Mouse (Mus musculus): ENCODE measurements around the gene Gp2. TPM values are rescaled to one million over a fixed set of nuclear protein-coding genes. Genes with fewer than 3 reads are reported as not detected.

Gp2 gene
- not detected for total RNA-seq (2021)

DNA sequence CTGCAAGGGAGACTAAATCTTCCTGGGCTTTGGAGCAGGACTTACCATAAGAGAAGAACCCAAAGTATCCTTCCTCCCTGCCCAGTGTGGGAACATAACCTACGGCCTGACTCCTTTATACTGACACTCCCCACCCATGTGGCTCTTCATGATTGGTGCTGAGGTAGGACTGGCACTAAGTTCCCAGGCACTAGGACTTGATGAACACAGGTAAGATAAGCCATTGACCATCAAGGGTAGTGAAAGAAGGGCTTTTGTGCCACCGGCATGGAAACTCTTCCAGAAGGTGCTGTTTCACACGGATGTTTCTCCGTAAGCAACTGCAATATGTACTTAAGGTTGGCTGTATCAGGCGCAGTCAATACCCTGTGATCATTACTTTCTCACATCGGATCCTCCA lies at the start of gene Gp2:
Gp2 (minus strand) TSS at position 101 of the 400 bp plus-strand sequence.
- no peak for DNase-seq
- intact Hi-C loops (cut with DNase I), result no loop called here

DNA sequence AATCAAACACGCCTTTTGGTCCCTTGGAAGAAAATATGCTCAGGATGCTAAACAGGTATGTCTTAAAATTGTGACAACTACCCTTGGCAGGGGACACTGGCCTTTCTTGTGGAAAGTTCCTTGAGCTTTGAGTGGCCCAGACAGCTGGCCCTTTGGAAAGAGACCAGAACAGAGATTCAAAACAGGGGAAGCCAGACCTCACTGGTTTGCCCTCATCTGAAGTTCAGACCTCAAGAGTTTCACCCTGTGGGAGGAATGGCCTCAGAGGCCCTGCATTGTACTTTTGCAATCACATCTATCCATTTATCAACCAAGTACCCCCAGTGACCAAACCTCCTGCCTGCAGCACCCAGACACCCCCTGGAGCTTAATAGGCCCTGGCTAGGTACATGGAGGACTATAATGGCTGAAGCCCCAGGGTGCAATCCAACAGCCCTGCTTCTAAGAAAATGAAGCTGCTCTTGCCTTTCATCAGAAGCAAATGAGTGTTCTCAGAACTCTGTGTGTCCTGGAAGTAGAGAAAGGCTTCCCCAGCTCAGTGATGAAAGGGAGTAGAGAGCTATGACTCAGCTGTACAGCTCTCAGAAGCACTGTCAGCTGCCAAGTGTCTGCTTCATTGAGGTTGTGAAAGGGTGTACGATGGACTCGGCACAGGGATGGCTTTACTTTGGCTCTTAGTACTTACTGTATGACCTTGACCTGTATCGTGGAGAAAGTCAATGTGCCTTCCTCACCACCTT lies 31.1 kb upstream of the Gp2 start:
- intact Hi-C loops (cut with DNase I), result no loop called here
- no peak for DNase-seq

DNA sequence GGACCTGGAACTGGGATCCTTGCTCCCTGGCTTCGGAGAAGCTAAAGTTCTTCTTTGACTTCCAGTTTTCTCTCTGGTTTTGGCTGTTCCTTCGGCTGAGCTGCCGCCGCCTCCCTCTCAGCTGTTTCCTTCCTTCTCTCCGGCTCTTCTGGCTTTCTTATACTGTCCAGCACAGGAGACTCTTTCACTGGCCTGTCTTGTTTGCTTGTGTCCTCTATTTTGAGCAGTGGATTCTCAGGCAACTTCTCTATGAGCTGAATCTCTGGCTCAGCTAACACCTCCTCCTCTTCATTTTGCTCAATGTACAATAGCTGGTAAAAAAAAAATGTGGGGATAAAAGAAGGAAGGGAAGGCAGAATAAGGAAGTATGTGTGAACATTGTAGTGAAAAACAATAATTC lies 27.6 kb upstream of the Gp2 start:
- intact Hi-C loops (cut with DNase I), result no loop called here
- no peak for DNase-seq

DNA sequence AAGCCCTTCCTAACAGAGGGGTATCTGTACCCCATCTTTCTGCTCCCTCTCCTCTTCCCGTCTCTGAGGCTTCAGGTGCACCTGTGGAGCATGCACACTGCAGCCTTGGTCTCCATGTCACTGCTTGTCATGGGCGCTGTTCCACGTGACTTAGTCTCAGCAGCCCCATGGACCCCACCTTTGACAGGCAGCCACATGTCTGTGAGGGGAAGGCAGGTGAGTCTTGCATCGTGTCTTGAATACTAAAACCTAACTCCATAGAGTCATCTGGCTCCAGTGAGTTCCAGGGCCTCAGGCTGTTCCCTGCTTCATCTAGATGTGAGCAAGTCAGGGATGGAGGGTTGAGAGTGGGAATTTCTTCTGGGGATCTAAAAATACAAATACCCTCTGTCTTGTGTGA lies 25.1 kb upstream of the Gp2 start:
- intact Hi-C loops (cut with DNase I), result no loop called here
- no peak for DNase-seq

GRCm38 (mm10) chr7:119479256-119479655 lies 20.2 kb upstream of the Gp2 start, which contains the start of gene Umod:
TSS of gene Umod (minus strand) at chr7:119479282.
- intact Hi-C loops (cut with DNase I), result no loop called here
- DNase-seq, result no peak

GRCm38 (mm10) chr7:119476500-119477389 lies 17.7 kb upstream of the Gp2 start:
- no peak for DNase-seq
- intact Hi-C loops (cut with DNase I), result no loop called here

DNA sequence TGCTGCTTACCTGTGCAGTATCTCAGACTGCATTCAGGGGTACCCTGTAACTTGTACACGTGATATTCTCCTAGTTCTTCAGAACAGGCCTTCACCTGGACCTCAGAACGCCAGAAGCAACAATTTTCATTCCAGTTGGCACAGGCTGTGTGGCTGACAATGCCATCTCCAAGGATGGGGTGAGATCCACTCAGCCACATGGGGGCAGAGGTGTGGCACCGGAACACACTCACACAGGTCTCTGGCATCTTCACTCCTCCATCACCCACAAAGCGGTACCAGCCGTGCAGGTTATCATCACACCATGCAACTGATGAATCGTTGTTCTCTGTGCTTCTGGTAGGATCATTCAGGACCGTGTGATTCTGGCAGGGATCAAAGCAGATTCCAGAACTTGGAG lies 4.9 kb downstream of the Gp2 start:
- intact Hi-C loops (cut with DNase I), result no loop called here
- DNase-seq, result no peak

- intact Hi-C loops (cut with DNase I), result no loop called here
- peak; percentile 32 for DNase-seq
These were observed 15.2 kb downstream of the Gp2 start for GRCm38 (mm10) chr7:119443849-119444248.

DNA sequence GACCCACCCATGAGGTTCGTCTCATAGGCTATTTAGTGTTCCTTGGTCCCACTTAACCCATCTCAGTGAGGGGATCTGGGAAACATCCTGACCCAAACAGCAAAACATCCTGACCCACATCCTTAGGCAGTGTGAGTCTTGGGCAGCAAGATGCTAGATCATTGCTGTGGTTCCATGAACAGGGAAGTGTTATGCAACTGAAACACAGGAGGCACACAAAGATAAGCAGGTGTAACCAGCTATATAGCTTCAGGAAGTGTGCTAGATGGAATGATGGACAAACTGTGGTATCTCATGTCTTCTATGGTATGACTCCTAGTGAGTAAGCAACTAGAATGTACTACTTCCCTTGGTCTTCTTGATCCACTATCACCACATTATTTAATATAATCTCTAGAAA lies 17.1 kb downstream of the Gp2 start:
- intact Hi-C loops (cut with DNase I), result no loop called here
- DNase-seq, result no peak

DNA sequence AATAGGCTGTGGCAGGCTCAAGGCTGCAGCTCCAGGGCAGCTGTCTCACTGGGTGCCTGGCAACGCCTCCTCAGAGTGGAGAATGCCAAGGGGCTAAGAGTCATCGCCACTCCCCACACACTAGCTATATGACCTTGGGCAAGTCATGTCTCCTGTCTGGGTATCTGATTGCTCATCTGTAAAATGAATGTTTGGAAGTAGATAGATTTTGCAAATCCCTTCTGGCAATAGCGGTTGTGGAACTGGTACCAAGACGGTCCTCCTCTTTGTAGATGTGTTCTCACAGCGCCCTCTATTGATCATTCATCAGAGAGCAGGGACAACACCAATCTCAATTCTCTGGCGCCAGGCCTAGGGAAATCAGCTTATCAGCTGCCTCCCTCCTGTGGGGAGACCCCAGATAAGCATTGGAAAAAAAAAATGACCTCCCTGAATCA lies 31.9 kb downstream of the Gp2 start:
- intact Hi-C loops (cut with DNase I), result loop anchor here (10.0 kb wide), 1 partner anchor 412 kb away; no protein-coding TSS in a partner anchor
- peak; percentile 63 for DNase-seq

DNA sequence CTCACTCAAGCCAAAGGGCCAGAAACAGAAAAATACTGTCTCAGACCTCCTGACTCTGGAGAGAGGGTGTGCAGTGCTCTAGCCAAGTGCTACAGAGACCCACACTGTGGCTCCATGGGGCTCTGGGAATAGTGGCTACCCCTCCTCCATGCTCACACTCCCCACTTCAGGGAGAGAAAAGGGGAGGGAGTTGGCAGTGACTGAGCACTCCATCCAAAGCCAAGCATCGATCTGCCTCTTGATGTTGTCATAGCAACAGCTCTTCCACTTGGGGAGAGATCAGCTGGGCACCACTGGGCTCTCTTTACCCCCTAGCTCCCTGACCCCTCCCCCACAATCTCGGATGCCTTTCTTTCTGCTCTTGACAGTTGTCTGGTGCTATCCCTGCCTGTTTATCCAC lies 38.4 kb downstream of the Gp2 start:
- intact Hi-C loops (cut with DNase I), result loop anchor here (10.0 kb wide), 1 partner anchor 406 kb away; no protein-coding TSS in a partner anchor
- peak; percentile 43 for DNase-seq

GRCm38 (mm10) chr7:119418523-119418922 lies 40.6 kb downstream of the Gp2 start:
- intact Hi-C loops (cut with DNase I), result no loop called here
- DNase-seq, result peak; percentile 70

DNA sequence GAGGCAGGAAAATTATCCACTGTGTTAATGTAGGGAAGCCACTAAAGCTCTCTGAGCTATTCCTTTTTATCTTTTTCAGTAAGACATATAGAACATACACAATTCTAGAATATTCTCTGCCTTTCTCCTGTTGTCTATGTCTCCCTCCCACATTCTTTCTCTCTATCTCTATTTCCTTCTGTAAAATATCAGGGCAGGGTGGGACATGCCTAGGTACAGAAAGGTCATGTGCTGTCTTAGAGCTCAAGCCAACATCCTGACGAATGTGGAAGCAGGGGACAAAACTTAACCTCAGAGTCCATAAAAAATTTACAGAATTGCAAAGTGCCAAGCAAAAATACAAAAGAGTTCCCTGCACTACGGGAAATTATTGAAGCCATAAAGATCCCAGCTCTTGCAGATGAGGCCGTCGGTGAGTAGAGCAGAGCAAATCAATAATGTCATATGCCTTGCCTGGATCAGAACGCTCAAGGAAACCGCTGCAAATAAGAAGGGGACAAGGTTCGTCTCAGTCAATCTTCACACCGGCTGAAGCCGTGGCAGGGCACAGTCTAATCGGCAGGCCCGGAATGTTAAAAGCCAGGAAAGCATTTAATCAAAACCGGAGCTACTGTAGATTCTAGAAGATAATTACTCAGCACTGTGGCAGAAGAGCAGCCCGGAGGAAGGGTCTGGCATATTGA lies 64.9 kb downstream of the Gp2 start:
- no peak for DNase-seq
- intact Hi-C loops (cut with DNase I), result no loop called here

Other genes with a start within 250 kb of the Gp2 start
- gene Umod, start 20.0 kb upstream of the Gp2 start, total RNA-seq (2021), result not detected
- gene Acsm5, start 60.2 kb upstream of the Gp2 start, total RNA-seq (2021), result not detected
- gene Pdilt, start 64.2 kb upstream of the Gp2 start, total RNA-seq (2021), result not detected
- gene Acsm2, start 95.1 kb upstream of the Gp2 start, total RNA-seq (2021), result not detected
- gene Acsm1, start 147.7 kb upstream of the Gp2 start, total RNA-seq (2021), result not detected
- gene Acsm4, start 230.7 kb upstream of the Gp2 start, total RNA-seq (2021), result not detected